Mouse (Mus musculus) heart, postnatal 0 days (tissue): Measurements from ENCODE around the gene Pou5f1. TPM values are rescaled to one million over a fixed set of nuclear protein-coding genes. Genes with fewer than 3 reads are reported as not detected.

Source experiments
- ATAC-seq: fragments of 200-750 bp; cut with Nextera tagmentation; 2 replicates; pipeline ENCODE4 v1.8.0; 2017; ENCODE audit warnings: low read depth, moderate number of reproducible peaks, moderate library complexity; ENCODE audit not compliant: insufficient read depth
- DNase-seq: peaks from one replicate; pipeline ENCODE4 v3.0.0-alpha.2; 2016; ENCODE audit warnings: low spot score
- H3K27ac ChIP-seq: fragments of 300-500 bp; sonication (generic); 2 replicates; pipeline ENCODE4 v1.5.1; 2014; ENCODE audit warnings: low read depth, mild to moderate bottlenecking
- H3K27me3 ChIP-seq: fragments of 300-500 bp; sonication (generic); 2 replicates; pipeline ENCODE4 v1.6.1; 2014; ENCODE audit warnings: low read length, mixed read lengths; ENCODE audit not compliant: control insufficient read depth, insufficient read depth
- H3K36me3 ChIP-seq: fragments of 300-500 bp; sonication (generic); replicated peaks from 2 replicates; pipeline ENCODE4 v1.6.1; 2014; ENCODE audit warnings: low read length, mixed read lengths; ENCODE audit not compliant: control insufficient read depth, insufficient read depth
- H3K4me1 ChIP-seq: fragments of 300-500 bp; sonication (generic); 2 replicates; pipeline ENCODE4 v1.6.1; 2014; ENCODE audit warnings: antibody characterized with exemption; ENCODE audit not compliant: control insufficient read depth, insufficient read depth
- H3K4me2 ChIP-seq: fragments of 300-500 bp; sonication (generic); 2 replicates; pipeline ENCODE4 v1.6.1; 2014; ENCODE audit warnings: low read depth, mild to moderate bottlenecking, low read length, moderate library complexity
- H3K4me3 ChIP-seq: fragments of 300-500 bp; sonication (generic); 2 replicates; pipeline ENCODE4 v1.5.1; 2014; ENCODE audit warnings: low read depth, low read length
- H3K9ac ChIP-seq: fragments of 300-500 bp; sonication (generic); replicated peaks from 2 replicates; pipeline ENCODE4 v1.6.1; 2014; ENCODE audit warnings: low read depth, low read length, mixed read lengths
- H3K9me3 ChIP-seq: fragments of 300-500 bp; sonication (generic); replicated peaks from 2 replicates; pipeline ENCODE4 v1.6.1; 2016; ENCODE audit warnings: low read length; ENCODE audit not compliant: control insufficient read depth
- CTCF ChIP-seq: IDR thresholded peaks from 2 replicates; pipeline ENCODE4 v1.5.1; 2016; ENCODE audit warnings: antibody characterized with exemption, control low read depth, low read depth
- EP300 ChIP-seq: IDR thresholded peaks from 2 replicates; pipeline ENCODE4 v1.6.1; 2016; ENCODE audit warnings: antibody characterized with exemption, low read depth
- WGBS: fragments of 180-500 bp; shearing (Covaris S2); extraction: QIAGEN DNeasy Blood & Tissue Kit; methylation state at CpG from one replicate; pipeline ENCODE4 v1.1.7; 2014; 5-methylcytosine and 5-hydroxymethylcytosine counted together
- polyA plus RNA-seq: library from polyadenylated mRNA; unstranded; fragments of >200 nt; fragmentation: Nextera tagmentation; extraction: Ambion mirVana; gene quantifications from 2 replicates; pipeline ENCODE4 v1.2.1, GENCODE M21; 2015
- total RNA-seq: library from RNA; depleted of rRNA; stranded (reverse); fragments of >200 nt; gene quantifications from 2 replicates; pipeline ENCODE4 v1.2.3, GENCODE M21; 2014; ENCODE audit warnings: low replicate concordance

Pou5f1 gene
- total and polyA plus RNA-seq, 2 experiments from 2014 or later, result not detected

DNA sequence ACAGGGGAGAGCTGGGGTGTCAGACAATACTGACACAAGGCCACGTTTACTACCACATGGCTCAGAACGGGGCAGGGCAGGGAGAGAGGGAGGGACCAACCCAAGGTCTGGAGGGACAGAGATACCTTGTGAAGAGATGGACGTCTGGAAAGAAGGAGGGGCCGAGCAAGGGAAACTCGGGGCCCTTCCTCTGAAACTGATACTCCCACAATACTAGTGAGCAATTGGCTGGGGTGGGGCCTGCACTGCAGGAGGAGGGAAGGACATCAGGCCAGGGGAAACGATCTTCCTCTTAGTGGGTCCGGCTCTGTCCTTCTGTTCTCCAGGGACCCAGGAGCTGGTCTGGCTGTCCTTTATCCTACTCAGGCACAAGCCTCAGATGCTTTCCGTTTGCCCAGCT is 45.1 kb downstream of the Pou5f1 start:
- TF ChIP-seq CTCF (no peak), EP300 (no peak)
- H3K4me2 ChIP-seq, result no peak overlapping the region
- H3K27ac ChIP-seq, result peak overlapping the region; percentile 96
- H3K9ac ChIP-seq, result no peak overlapping the region
- ATAC-seq (no peak), DNase-seq (no peak)
- no peak overlapping the region for H3K4me3 ChIP-seq
- H3K36me3 ChIP-seq, result no peaks in the 10 kb centered on the region
- no peaks in the 10 kb centered on the region for H3K27me3 ChIP-seq
- H3K4me1 ChIP-seq, result peaks cover 31% of the 10 kb centered on the region
- 42% methylated on average over 8 of the region's 8 CpGs for WGBS
- no peaks in the 10 kb centered on the region for H3K9me3 ChIP-seq

- TF ChIP-seq EP300 (no peak), CTCF (no peak)
- WGBS, result 76% methylated on average over 10 of the region's 10 CpGs
- no peak for ATAC-seq
- Histone ChIP-seq H3K4me1 (peaks cover 31% of the 10 kb centered on the region), H3K27me3 (no peaks in the 10 kb centered on the region), H3K27ac (peak within 1 kb of the TSS; percentile 96; the same call in 1 of the 2 replicates), H3K4me3 (no peak within 1 kb of the TSS), H3K9ac (no peak within 1 kb of the TSS), H3K36me3 (no peaks in the 10 kb centered on the region), H3K4me2 (no peak within 1 kb of the TSS), H3K9me3 (no peaks in the 10 kb centered on the region)
- DNase-seq, result no peak
Observed at GRCm38 (mm10) chr17:35551881-35552414, 46.1 kb downstream of the Pou5f1 start, which contains the start of gene Cdsn. TSS of gene Cdsn (plus strand) at chr17:35552128.

DNA sequence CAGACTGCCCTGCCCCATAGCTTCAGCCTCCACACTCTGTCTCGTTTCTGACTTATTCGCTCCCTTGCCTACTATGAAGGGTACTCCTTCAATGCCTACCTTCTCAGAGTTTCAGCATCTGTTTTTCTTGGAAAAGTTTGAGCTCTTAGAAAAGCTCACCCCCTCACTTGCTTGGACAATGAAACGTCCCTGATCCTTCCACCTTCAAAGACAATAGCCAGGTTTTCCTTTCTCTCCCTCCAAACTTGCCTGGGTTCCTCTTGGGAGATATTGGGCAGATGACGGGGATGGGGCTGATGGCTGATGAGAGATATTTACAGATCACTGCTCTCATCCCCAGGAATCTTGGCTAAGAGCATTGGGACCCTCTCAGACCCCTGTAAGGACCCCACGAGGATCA is 48.5 kb downstream of the Pou5f1 start:
- TF ChIP-seq EP300 (no peak), CTCF (no peak)
- Histone ChIP-seq H3K27ac (no peak overlapping the region), H3K9me3 (no peaks in the 10 kb centered on the region), H3K9ac (no peak overlapping the region), H3K36me3 (no peaks in the 10 kb centered on the region), H3K4me3 (no peak overlapping the region), H3K4me1 (peaks cover 22% of the 10 kb centered on the region), H3K4me2 (no peak overlapping the region), H3K27me3 (no peaks in the 10 kb centered on the region)
- DNase-seq (no peak), ATAC-seq (no peak)
- WGBS, result 82% methylated on average over 5 of the region's 5 CpGs

GRCm38 (mm10) chr17:35554761-35555397 is 49.1 kb downstream of the Pou5f1 start:
- Histone ChIP-seq H3K9ac (no peak overlapping the region), H3K4me3 (no peak overlapping the region), H3K4me1 (peaks cover 19% of the 10 kb centered on the region), H3K36me3 (no peaks in the 10 kb centered on the region), H3K4me2 (no peak overlapping the region), H3K27me3 (no peaks in the 10 kb centered on the region), H3K27ac (no peak overlapping the region), H3K9me3 (no peaks in the 10 kb centered on the region)
- TF ChIP-seq CTCF, result no peak
- TF ChIP-seq EP300, result no peak
- DNase-seq, result no peak
- WGBS, result 94% methylated on average over 18 of the region's 18 CpGs
- no peak for ATAC-seq

GRCm38 (mm10) chr17:35556186-35556765 is 50.5 kb downstream of the Pou5f1 start:
- WGBS, result 80% methylated on average over 13 of the region's 13 CpGs
- TF ChIP-seq EP300, result no peak
- TF ChIP-seq CTCF, result no peak
- Histone ChIP-seq H3K9ac (no peak overlapping the region), H3K9me3 (no peaks in the 10 kb centered on the region), H3K27ac (no peak overlapping the region), H3K27me3 (no peaks in the 10 kb centered on the region), H3K4me1 (peaks cover 7% of the 10 kb centered on the region; the same call in 1 of the 2 replicates), H3K4me3 (no peak overlapping the region), H3K4me2 (no peak overlapping the region), H3K36me3 (no peaks in the 10 kb centered on the region)
- ATAC-seq (no peak), DNase-seq (no peak)
